Mouse (Mus musculus) hindbrain, embryonic 11.5 days (tissue): ENCODE results near the gene Cdk8. TPM values are rescaled to one million over a fixed set of nuclear protein-coding genes. Genes with fewer than 3 reads are reported as not detected.

Experiments
- ATAC-seq: fragments of 200-750 bp; cut with Nextera tagmentation; 2 replicates; pipeline ENCODE4 v1.8.0; 2017; ENCODE audit warnings: mild to moderate bottlenecking, moderate TSS enrichment, moderate library complexity; ENCODE audit not compliant: low FRiP score
- DNase-seq: peaks from one replicate; pipeline ENCODE4 v3.0.0-alpha.2; 2015; ENCODE audit warnings: low spot score
- H3K27ac ChIP-seq: fragments of 300-500 bp; sonication (generic); 2 replicates; pipeline ENCODE4 v1.5.1; 2014; ENCODE audit warnings: mild to moderate bottlenecking, low read depth, low read length
- H3K27me3 ChIP-seq: fragments of 300-500 bp; sonication (generic); 2 replicates; pipeline ENCODE4 v1.6.1; 2014; ENCODE audit warnings: mild to moderate bottlenecking, low read length, moderate library complexity, mixed read lengths; ENCODE audit not compliant: control insufficient read depth, insufficient read depth
- H3K36me3 ChIP-seq: fragments of 300-500 bp; sonication (generic); 2 replicates; pipeline ENCODE4 v1.6.1; 2014; ENCODE audit warnings: mild to moderate bottlenecking, low read length, moderate library complexity, mixed read lengths; ENCODE audit not compliant: control insufficient read depth, insufficient read depth
- H3K4me1 ChIP-seq: fragments of 300-500 bp; sonication (generic); replicated peaks from 2 replicates; pipeline ENCODE4 v1.6.1; 2014; ENCODE audit warnings: low read length, mixed read lengths; ENCODE audit not compliant: control insufficient read depth, insufficient read depth
- H3K4me2 ChIP-seq: fragments of 300-500 bp; sonication (generic); replicated peaks from 2 replicates; pipeline ENCODE4 v1.6.1; 2014; ENCODE audit warnings: mild to moderate bottlenecking, low read depth, low read length
- H3K4me3 ChIP-seq: fragments of 300-500 bp; sonication (generic); 2 replicates; pipeline ENCODE4 v1.5.1; 2014; ENCODE audit warnings: low read depth, low read length
- H3K9ac ChIP-seq: fragments of 300-500 bp; sonication (generic); 2 replicates; pipeline ENCODE4 v1.6.1; 2014; ENCODE audit warnings: low read depth, low read length
- H3K9me3 ChIP-seq: fragments of 300-500 bp; sonication (generic); 2 replicates; pipeline ENCODE4 v1.6.1; 2016; ENCODE audit warnings: low read length; ENCODE audit not compliant: control insufficient read depth
- WGBS: fragments of 180-500 bp; shearing (Covaris S2); extraction: QIAGEN DNeasy Blood & Tissue Kit; methylation state at CpG from one replicate; pipeline ENCODE4 v1.1.7; 2014; 5-methylcytosine and 5-hydroxymethylcytosine counted together
- polyA plus RNA-seq: library from polyadenylated mRNA; unstranded; fragments of >200 nt; fragmentation: Nextera tagmentation; extraction: Ambion mirVana; gene quantifications from 2 replicates; pipeline ENCODE4 v1.2.1, GENCODE M21; 2014

Cdk8 gene
- polyA plus RNA-seq, 1 experiment from 2014 or later = 40.5 TPM

DNA sequence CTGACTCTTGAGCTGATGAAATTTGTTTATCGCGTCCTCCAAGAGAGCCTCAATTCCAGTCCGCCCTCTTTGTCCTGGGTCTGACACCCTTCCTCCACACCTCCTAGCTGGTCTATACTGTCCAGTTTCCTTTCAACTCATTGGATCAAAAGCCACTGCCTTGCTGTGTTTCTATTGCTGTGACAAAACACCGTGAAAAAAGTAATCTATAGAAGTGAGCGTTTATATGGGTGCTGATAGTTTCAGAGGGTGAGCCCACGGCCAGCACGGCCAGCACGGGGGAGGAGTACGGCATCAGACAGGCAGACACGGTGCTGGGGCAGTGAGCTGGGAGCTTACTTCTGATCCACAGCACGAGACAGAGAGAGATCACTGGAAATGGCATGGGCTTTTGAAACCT is 100.1 kb downstream of the Cdk8 start:
- ATAC-seq (no peak), DNase-seq (no peak)
- 80% methylated on average over 11 of the region's 11 CpGs for WGBS
- H3K27me3 ChIP-seq = no peaks in the 10 kb centered on the region
- no peak overlapping the region for H3K4me3 ChIP-seq
- H3K4me1 ChIP-seq = no peaks in the 10 kb centered on the region
- no peak overlapping the region for H3K27ac ChIP-seq
- no peak overlapping the region for H3K9ac ChIP-seq
- no peak overlapping the region for H3K4me2 ChIP-seq
- H3K9me3 ChIP-seq = no peaks in the 10 kb centered on the region
- H3K36me3 ChIP-seq = no peaks in the 10 kb centered on the region

DNA sequence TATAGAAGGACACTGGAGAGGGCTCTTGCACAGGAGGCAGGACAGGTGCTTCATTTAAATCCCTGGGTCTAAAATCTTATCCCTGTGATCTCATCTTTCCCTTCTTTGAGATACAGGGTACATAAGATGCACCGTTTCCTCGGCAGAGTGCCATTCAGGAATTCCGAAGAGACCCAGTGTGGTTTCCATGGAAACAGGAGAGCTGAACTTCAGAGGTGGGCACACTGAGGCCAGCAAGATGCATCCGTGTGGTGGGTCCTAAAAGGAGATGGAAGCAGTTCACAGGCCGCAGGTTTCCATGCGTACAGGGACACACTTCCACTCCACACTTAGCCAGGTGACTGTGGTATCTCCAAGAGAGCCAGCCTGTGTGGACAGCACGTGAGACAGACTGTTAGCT is 101.5 kb downstream of the Cdk8 start:
- no peak overlapping the region for H3K4me2 ChIP-seq
- no peak overlapping the region for H3K27ac ChIP-seq
- no peaks in the 10 kb centered on the region for H3K27me3 ChIP-seq
- WGBS = 59% methylated on average over 7 of the region's 7 CpGs
- H3K4me1 ChIP-seq = no peaks in the 10 kb centered on the region
- no peak for DNase-seq
- H3K9ac ChIP-seq = no peak overlapping the region
- H3K4me3 ChIP-seq = no peak overlapping the region
- no peak for ATAC-seq
- H3K36me3 ChIP-seq = no peaks in the 10 kb centered on the region
- H3K9me3 ChIP-seq = no peaks in the 10 kb centered on the region

DNA sequence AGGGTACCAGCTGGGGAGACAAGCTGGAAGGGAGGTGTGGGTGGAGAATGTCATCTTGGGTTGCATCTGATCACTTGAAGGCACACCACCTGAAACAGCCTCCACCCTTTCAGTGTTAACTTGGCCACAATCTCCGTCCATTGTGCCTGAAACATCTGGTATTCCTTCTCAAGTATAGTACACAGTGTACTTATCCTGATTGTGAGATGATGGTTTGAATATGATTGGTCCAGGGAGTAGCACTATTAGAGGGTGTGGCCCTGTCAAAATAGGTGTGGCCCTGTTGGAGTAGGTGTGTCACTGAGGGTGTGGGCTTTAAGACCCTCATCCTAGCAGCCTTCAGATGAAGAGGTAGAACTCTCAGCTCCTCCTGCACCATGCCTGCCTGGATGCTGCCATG is 103.4 kb downstream of the Cdk8 start:
- DNase-seq (no peak), ATAC-seq (no peak)
- Histone ChIP-seq H3K4me3 (no peak overlapping the region), H3K9me3 (no peaks in the 10 kb centered on the region), H3K4me1 (no peaks in the 10 kb centered on the region), H3K36me3 (no peaks in the 10 kb centered on the region), H3K9ac (no peak overlapping the region), H3K4me2 (no peak overlapping the region), H3K27ac (no peak overlapping the region), H3K27me3 (no peaks in the 10 kb centered on the region)
- WGBS = 77% methylated on average over 1 of the region's 1 CpGs

DNA sequence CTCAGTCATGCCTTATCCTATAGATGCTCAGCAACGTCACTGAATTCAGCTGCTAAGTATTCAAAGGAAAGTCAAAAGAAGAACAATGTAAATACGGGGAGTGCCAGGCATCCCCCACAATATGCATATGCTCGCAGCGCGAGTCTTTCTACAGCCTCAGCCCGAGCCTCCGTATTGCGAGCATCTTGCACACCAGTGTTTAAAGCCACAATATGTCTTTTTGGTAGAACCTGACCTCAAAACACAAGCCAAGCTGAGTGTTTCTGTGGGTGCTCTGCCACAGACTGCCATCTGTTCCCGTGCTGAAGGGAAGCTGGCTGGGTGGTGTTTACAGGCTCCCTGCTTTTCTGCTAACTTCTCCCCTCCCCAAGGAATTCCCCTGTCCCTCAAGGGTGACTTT is 107.0 kb downstream of the Cdk8 start:
- no peak for DNase-seq

DNA sequence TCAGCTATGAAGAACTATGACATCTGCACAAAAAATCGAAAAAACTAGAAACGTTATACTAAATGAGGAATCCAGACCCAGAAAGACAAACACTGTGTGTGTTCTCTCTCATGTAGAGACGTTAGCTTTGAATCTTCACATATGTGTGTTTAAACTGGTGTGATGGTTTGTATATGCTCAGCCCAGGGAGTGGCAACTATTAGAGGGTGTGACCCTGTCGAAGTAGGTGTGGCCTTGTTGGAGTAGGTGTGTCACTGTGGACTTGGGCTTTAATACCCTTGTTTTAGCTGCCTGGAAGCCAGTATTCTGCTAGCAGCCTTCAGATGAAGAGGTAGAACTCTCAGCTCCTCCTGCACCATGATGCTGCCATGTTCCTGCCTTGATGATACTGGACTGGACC is 109.0 kb downstream of the Cdk8 start:
- Histone ChIP-seq H3K27ac (no peak overlapping the region), H3K36me3 (no peaks in the 10 kb centered on the region), H3K4me2 (no peak overlapping the region), H3K9ac (no peak overlapping the region), H3K4me1 (no peaks in the 10 kb centered on the region), H3K4me3 (no peak overlapping the region), H3K27me3 (no peaks in the 10 kb centered on the region), H3K9me3 (no peaks in the 10 kb centered on the region)
- no peak for DNase-seq
- 83% methylated on average over 4 of the region's 4 CpGs for WGBS
- ATAC-seq = no peak

More for the DNA sequence above, 107.0 kb downstream of the Cdk8 start:
- Histone ChIP-seq H3K4me1 (no peaks in the 10 kb centered on the region), H3K4me3 (no peak overlapping the region), H3K36me3 (no peaks in the 10 kb centered on the region), H3K9ac (no peak overlapping the region), H3K27ac (no peak overlapping the region), H3K4me2 (no peak overlapping the region), H3K27me3 (no peaks in the 10 kb centered on the region), H3K9me3 (no peaks in the 10 kb centered on the region)
- 60% methylated on average over 9 of the region's 9 CpGs for WGBS
- no peak for ATAC-seq

DNA sequence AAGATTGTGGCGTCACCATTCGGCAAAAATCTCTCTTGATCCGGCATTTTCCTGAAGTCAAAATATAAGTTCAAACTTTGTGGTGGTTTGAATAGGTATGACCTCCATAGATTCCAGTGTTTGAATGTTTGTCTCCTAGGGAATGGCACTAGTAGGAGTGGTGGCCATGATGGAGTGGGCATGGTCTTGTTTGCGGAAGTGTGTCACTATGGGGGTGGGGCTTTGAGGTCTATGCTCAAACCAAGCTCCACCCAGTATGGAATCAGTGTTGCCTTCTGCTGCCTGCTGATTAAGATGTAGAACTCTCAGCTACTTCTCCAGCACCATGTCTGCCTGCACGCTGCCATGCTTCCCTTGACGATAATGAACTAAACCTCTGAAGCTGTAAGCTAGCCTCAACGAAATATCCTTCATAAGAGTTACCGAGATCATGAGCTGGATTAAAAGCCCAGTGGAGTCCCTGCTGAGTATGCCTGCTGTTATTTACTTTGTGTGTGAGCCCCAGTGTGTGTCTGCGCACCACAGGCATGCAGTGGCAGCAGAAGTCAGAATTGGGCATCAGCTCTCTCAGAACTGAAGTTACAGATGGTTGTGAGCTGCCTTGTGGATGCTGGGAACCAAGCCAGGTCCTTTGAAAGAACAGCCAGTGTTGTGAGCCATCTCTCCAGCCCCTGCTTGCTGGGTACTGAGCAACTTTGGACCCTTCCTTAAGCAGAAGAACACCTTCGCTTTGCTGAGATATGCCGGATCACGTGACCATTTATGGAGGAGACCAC is 114.1 kb downstream of the Cdk8 start:
- ATAC-seq = no peak
- Histone ChIP-seq H3K27ac (no peak overlapping the region), H3K4me2 (no peak overlapping the region), H3K36me3 (no peaks in the 10 kb centered on the region), H3K9ac (no peak overlapping the region), H3K9me3 (no peaks in the 10 kb centered on the region), H3K4me3 (no peak overlapping the region), H3K27me3 (no peaks in the 10 kb centered on the region), H3K4me1 (no peaks in the 10 kb centered on the region)
- WGBS = 92% methylated on average over 12 of the region's 12 CpGs
- no peak for DNase-seq

DNA sequence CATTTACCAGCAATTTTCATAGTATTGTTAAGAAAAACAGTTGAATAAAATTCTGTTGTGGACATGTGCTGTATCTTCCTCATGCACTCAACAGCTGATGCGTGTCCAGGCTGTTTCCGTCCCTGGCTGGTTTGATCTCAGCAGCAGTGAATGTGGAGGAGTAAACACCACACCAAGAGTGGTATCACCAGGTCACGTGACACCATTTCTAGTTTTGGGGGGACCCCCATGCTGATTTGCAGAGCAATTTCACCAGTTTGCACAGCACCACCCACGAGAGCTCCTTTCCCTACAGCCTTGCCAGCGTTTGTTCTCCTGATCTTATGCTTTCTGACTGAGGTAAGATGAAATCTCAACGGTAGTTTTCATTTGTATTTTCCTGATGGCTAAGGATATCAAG is 116.1 kb downstream of the Cdk8 start:
- Histone ChIP-seq H3K4me3 (no peak overlapping the region), H3K27me3 (no peaks in the 10 kb centered on the region), H3K4me2 (no peak overlapping the region), H3K36me3 (no peaks in the 10 kb centered on the region), H3K4me1 (no peaks in the 10 kb centered on the region), H3K9ac (no peak overlapping the region), H3K9me3 (no peaks in the 10 kb centered on the region), H3K27ac (no peak overlapping the region)
- 85% methylated on average over 6 of the region's 6 CpGs for WGBS
- ATAC-seq (no peak), DNase-seq (no peak)

DNA sequence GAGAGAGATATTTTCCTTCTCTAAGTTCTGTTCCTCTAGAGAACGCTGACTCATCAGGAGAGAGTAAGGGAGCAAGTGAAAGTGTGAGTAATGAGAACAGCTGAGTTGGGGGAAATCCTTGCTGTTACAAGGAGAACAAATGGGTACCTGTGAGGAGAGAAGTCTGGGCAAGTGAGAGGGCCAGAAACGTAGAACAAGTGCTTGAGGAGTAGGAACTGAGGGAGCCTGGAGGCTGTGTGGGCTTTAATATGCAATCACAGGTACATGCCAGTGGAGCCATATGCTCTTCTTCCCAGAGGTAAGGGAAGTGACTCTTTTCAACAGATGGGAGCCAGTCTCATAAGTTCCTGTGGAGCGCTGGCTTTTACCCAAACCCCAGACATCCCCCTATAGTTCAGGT is 118.2 kb downstream of the Cdk8 start:
- Histone ChIP-seq H3K4me3 (no peak overlapping the region), H3K9ac (no peak overlapping the region), H3K27me3 (no peaks in the 10 kb centered on the region), H3K36me3 (no peaks in the 10 kb centered on the region), H3K4me1 (no peaks in the 10 kb centered on the region), H3K4me2 (no peak overlapping the region), H3K9me3 (no peaks in the 10 kb centered on the region), H3K27ac (no peak overlapping the region)
- 76% methylated on average over 3 of the region's 3 CpGs for WGBS
- no peak for ATAC-seq
- DNase-seq = no peak

DNA sequence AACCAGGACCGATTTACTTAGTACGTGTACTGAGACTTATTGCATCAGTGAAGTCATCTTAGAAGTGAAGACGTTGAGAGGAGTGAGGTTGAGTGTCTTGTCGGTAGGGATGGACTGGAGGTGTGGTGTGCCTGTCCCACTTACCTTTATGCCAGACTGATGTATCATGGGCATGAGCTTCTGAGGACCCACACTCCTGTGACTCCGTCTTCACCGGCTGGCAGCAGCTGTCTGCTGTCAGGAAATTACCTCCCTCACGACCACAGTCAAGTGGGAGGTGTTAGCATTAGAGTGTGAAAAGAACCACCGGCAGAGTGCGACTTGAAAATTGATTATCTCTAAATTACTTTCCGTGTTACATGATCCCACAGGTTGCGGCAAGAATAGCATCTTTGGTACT is 119.8 kb downstream of the Cdk8 start:
- no peaks in the 10 kb centered on the region for H3K9me3 ChIP-seq
- H3K4me3 ChIP-seq = no peak overlapping the region
- H3K27ac ChIP-seq = no peak overlapping the region
- no peak overlapping the region for H3K9ac ChIP-seq
- H3K4me2 ChIP-seq = no peak overlapping the region
- H3K27me3 ChIP-seq = no peaks in the 10 kb centered on the region
- ATAC-seq (no peak), DNase-seq (no peak)
- H3K36me3 ChIP-seq = no peaks in the 10 kb centered on the region
- 86% methylated on average over 11 of the region's 11 CpGs for WGBS
- H3K4me1 ChIP-seq = no peaks in the 10 kb centered on the region
